In the genomic region with DNA sequence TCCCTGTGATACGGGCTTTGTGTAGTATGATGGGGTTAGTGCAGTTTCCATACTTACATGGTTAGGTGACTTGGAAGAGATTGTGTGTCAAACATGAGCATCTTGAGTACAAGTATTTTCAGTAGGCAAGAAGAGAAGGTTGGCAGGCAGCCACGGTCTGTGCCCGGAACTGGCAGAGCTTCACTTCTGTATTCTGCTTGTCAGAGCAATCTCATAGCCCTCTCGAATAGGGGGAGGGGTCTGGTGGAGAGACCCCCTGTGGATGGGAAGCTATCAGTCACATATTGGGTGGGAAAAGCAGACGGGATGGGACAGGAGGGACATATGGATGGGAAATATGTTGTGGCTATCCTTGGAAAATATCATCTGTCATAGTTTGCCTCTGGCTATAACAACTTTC, we compare ENCODE assay signal across 13 mouse cellular contexts. TPM values are rescaled to one million over a fixed set of nuclear protein-coding genes. Genes with fewer than 3 reads are reported as not detected.
DNase-seq lines count a peak whose midpoint lies in the region; ATAC-seq lines count a peak whose summit lies in the region.
"Had no signal": no experiment of that assay in that cellular context is flagged by ENCODE, and none has a peak within 500 bp of the region (broad histone marks: within the 10 kb centered on the region; RNA-seq: fewer than 3 reads in every experiment).

No protein-coding gene starts in this region.

- H3K4me3 ChIP-seq in hindbrain, embryonic 16.5 days (ENCODE audit: low read length), result no peak overlapping the region
- no peak overlapping the region for H3K4me3 ChIP-seq in hindbrain, embryonic 10.5 days
- H3K4me3 ChIP-seq: hindbrain, embryonic 12.5 days; liver, embryonic 15.5 days had no signal

- H3K4me2 ChIP-seq in hindbrain, embryonic 16.5 days (ENCODE audit: low read length), result no peak overlapping the region
- H3K4me2 ChIP-seq: hindbrain, embryonic 12.5 days; liver, embryonic 15.5 days had no signal

- H3K36me3 ChIP-seq in hindbrain, embryonic 16.5 days (ENCODE audit: control insufficient read depth, insufficient read depth, low read length), result no peaks in the 10 kb centered on the region
- H3K36me3 ChIP-seq in hindbrain, embryonic 10.5 days, result no peaks in the 10 kb centered on the region
- H3K36me3 ChIP-seq: hindbrain, embryonic 12.5 days; liver, embryonic 15.5 days had no signal

- no peak overlapping the region for H3K27ac ChIP-seq in hindbrain, embryonic 16.5 days (ENCODE audit: low read depth, low read length)
- no peak overlapping the region for H3K27ac ChIP-seq in hindbrain, embryonic 10.5 days
- H3K27ac ChIP-seq: hindbrain, embryonic 12.5 days; liver, embryonic 15.5 days had no signal

- no peak for ATAC-seq in cerebellum, adult (ENCODE audit: insufficient number of reproducible peaks, low FRiP score, low TSS enrichment)
- ATAC-seq in hindbrain, embryonic 16.5 days, result peak; percentile 62

- no peaks in the 10 kb centered on the region for H3K4me1 ChIP-seq in hindbrain, embryonic 16.5 days (ENCODE audit: control insufficient read depth, insufficient read depth, low read depth, low read length)
- H3K4me1 ChIP-seq in hindbrain, embryonic 10.5 days (replicated peaks), result no peaks in the 10 kb centered on the region
- H3K4me1 ChIP-seq: hindbrain, embryonic 12.5 days; liver, embryonic 15.5 days had no signal

- 48% methylated on average over 5 of the region's 5 CpGs for WGBS in hindbrain, embryonic 16.5 days
- WGBS in hindbrain, embryonic 10.5 days, result 85% methylated on average over 5 of the region's 5 CpGs

- DNase-seq in cerebellum, postnatal 14 days, result peak; percentile 69 to 77
- no peak for DNase-seq in hindbrain, embryonic 10.5 days (ENCODE audit: low spot score)
- peak; percentile 24 for DNase-seq in adipocyte (ENCODE audit: low spot score)
- peak; percentile 29 to 48 for DNase-seq in layer of hippocampus, postnatal 10 days (ENCODE audit: low spot score in 2 of 2)
- no peak for DNase-seq in kidney, postnatal 4 days
- DNase-seq in thymus, postnatal 36 days, result no peak
- DNase-seq: kidney, adult 9 months; spleen, adult 18-20 months had no signal

- H3K9me3 ChIP-seq in hindbrain, embryonic 16.5 days (ENCODE audit: control insufficient read depth, low read length), result no peaks in the 10 kb centered on the region
- no peaks in the 10 kb centered on the region for H3K9me3 ChIP-seq in hindbrain, embryonic 10.5 days
- H3K9me3 ChIP-seq: G1E; hindbrain, embryonic 12.5 days; liver, embryonic 15.5 days had no signal

- H3K9ac ChIP-seq in hindbrain, embryonic 16.5 days (ENCODE audit: low read depth, low read length), result no peak overlapping the region
- H3K9ac ChIP-seq: hindbrain, embryonic 12.5 days; liver, embryonic 15.5 days had no signal

- no peaks in the 10 kb centered on the region for H3K27me3 ChIP-seq in hindbrain, embryonic 16.5 days (replicated peaks; ENCODE audit: control insufficient read depth, insufficient read depth, low read length)
- H3K27me3 ChIP-seq in hindbrain, embryonic 10.5 days (ENCODE audit: insufficient read depth, poor library complexity, severe bottlenecking), result no peaks in the 10 kb centered on the region
- H3K27me3 ChIP-seq: hindbrain, embryonic 12.5 days; liver, embryonic 15.5 days had no signal

RNA-seq across cellular contexts. Expression of a gene that starts 33.5 kb away (rescaled TPM):
- 1.7 and 2.0 TPM in 2 replicates for polyA plus RNA-seq in hindbrain, embryonic 16.5 days (2015; fragmentation: Nextera tagmentation; extraction: Ambion mirVana)
- polyA plus RNA-seq in hindbrain, embryonic 10.5 days (2016; fragmentation: Nextera tagmentation; extraction: Ambion mirVana), result 13.6 and 17.8 TPM in 2 replicates
- 1 to 10 TPM; 1.3 to 1.4 TPM for total RNA-seq in layer of hippocampus, postnatal 10 days (2021)

Comparison
In these comparisons a context has a peak if more than half of its experiments do, and no peak if none do; other contexts are left out.
1. DNase-seq: peak in cerebellum, postnatal 14 days (2 of 2), adipocyte (single experiment) and layer of hippocampus, postnatal 10 days (2 of 2); none in hindbrain, embryonic 10.5 days (single experiment), kidney, postnatal 4 days (0 of 2) and thymus, postnatal 36 days (0 of 2).